Mouse (Mus musculus) heart, postnatal 4 days (tissue): ENCODE data around the gene Rtbdn. TPM values are rescaled to one million over a fixed set of nuclear protein-coding genes. Genes with fewer than 3 reads are reported as not detected.

ENCODE experiments used
- DNase-seq: peaks from one replicate; pipeline ENCODE4 v3.0.0; 2021
- total RNA-seq, 2 experiments: library from RNA; stranded (reverse); gene quantifications; 2 replicates each; pipeline ENCODE4 v1.2.3; 2021

Gene Rtbdn
- total RNA-seq, 2 experiments from 2014 or later, result not detected

DNA sequence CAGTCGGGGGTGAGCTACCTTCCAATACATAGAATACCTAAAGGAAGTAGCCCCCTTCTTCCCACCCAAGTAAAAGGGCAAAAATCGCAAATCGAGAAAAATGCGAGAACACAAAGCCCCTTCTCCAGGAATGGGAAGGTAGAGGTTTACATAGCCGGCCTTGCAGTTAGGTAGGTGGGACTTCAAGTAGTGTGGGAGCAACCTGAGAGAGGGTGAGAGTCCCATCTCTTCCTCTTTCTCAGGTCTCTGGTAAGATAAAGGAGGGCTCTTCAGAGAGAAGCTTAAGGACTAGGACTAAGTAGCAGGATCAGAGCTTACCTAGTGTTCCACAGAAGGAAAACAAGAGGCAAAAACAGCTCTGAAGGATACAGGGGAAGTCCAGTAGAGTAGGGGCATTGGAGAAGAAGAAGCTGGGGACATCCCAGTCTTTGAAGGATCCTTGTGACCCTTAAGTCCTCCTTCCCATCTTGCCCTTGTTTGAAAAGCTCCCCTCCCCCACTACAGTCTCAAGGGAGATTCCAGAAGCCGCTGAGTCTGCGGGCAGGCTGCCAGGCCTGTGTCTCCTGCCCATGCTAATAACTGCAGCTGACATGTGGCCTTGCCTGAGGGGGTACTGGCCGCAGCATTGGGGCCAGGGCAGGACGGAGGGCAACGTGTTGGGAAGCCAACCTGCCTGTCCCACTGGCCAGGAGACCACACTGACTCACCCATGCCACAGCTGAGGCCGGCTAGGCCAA, 34.0 kb downstream of the Rtbdn start:
- peak; percentile 86 for DNase-seq

DNA sequence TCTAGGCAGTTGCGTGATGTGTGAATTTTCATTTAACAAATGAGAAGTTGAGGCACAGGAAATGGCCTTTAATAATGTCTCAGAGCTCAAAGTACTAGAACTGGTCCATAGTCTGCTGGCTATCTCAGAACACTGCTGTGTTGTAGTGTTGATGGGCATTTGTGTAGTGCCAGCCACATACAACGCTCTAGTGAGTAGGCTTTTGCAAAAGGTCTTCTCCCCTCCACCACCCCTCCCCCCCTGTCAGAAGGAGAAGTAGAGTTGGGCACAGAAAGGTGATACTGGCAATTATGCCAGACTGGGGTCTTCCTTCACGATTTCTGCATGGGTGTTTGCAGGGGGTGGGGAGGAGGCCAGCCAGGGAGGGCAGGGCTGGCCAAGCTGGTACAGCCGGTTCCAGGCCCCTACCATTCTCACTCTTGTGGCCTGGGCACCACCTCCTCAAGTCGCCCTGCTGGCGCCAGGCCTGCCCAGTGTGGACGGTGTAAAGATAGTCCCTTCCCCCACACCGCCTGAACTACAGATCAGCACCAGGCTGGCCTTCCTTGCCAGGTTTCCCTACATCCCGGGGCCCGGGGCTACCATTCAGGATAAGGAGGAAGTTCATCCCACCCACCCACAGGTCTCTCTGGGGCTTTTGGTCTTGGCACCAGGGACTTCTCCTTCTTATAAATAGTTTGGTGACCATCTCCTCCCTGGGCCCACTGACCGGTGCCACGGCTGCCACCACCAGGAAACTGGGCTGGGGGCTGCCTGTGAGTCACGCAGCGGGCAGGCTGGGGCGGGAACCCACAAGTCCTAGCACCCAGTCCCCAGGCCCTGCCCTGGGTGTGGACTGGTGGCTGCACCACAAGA, 35.1 kb downstream of the Rtbdn start:
- DNase-seq, result peak; percentile 13

DNA sequence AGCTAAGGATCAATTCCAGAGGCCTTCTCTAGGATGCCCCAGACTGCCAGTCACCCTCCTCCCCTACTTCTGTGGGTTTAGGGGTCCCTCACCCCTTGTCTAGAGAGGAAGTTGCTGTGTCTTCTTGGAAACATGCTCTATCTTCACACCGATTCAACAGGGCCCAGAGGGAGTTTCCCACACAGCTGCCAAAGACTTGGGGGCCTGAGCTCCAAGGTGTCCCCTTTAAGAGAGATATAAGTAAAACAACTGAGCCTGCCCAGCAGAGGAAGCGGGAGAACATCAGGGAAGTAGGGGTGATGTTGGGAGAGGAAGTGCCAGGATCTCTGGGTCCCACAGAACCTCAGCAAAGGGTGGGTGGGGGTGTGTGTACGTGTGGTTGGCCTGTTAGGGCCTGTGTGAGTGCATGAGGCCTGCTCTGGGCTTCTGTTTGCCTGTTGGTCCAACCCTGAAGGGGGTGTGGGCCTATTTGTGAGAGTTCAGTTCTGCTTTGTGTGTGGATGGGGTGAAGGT, 35.8 kb downstream of the Rtbdn start:
- DNase-seq, result no peak

DNA sequence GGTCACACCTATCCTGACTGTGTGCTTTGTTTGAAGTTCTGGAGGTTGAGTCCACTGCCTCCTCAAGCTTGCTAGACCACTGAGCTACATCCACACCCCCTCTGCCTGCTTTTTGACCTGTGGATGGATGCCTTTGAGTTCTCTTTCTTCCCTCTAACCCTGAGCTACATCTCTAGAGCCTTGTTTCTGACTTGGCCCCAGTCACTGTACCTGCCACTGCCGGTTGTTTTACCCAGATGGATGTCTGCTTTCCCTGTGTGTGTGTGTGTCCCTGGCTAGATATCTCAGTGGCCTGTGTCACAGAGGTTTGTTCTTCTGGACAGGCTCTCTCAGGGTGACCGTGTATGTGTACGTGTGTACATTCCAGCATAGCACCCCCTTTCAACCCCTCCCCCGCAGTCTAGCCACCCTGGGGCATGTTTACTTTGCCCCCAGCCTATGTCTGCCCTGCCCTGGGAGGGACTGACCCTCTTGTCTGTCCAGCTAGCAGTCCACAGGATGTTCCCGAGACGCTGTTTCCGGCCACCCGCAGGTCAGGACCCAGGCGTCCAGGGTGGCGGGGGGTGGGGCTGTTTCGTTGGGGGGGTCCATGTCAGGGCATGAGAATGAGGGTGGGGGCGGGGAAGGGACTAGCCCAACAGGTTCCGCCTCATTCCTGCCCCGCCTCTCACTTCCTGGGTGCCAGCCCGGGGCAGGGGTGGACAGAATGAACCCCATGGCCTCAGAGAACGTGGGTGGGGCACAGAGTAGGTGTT, 37.7 kb downstream of the Rtbdn start:
- peak; percentile 48 for DNase-seq

DNA sequence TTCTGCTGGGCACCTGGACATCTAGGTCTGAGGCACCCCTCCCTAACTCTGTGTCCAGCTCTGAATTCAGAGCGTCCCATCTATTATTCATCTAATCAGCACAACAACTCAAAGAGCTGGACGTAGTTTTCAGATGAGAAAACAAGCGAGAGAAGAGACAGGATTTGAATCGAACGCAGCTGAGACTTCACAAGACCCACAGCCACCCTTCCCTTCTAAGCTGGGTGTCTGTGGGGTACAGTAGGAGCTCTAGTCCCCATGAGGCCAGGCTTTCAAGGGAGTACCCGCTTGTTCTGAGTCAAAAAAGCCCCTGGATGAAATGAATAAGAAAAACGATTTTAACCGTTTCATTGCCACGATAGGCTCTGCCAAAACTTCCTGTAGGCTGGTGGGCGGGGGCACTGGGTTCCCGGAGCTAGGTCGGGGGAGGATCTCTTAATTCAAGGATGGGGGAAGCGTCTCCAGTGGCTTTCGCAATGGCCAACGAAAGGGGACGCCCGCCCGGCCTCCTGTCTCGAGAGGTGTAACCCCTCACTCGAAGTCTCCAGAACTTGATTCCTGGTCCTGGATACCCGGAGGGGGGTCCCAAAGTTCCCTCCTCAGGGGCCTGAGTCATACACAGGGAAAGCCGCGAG, 38.4 kb downstream of the Rtbdn start:
- no peak for DNase-seq

DNA sequence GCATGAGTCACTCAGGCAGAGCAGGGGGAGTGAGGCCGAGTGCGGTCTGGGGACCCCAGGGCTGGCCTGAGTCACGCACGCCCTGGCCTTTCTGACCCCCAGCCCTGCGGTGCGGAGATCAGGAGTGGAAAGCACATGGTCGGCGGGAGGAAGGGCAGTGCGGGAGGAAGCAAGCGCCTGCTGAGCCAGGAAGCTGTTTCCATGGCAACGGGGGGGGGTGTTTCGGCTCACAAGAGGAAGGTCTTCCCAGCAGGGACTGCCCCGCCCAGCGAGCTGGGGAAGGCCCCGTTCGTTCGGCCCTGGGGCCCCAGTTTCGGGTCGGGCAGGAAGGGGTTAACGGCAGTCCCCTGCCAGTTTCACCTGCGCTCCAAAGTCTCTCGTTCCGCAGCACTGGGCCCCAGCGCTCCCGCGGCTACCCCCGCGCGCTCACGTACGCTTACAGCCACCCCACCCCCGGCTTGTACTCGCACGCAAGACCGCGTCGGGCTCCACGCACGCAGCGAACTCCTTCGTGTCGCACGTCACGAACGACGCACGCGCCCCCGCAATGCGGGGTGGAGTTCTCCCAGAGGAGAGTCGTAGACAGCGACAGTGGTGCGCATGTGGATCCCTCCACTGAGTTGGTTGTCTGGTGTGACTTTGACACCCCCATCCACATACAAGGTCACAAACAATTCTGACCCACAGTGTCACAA, 39.0 kb downstream of the Rtbdn start:
- DNase-seq, result peak; percentile 89

DNA sequence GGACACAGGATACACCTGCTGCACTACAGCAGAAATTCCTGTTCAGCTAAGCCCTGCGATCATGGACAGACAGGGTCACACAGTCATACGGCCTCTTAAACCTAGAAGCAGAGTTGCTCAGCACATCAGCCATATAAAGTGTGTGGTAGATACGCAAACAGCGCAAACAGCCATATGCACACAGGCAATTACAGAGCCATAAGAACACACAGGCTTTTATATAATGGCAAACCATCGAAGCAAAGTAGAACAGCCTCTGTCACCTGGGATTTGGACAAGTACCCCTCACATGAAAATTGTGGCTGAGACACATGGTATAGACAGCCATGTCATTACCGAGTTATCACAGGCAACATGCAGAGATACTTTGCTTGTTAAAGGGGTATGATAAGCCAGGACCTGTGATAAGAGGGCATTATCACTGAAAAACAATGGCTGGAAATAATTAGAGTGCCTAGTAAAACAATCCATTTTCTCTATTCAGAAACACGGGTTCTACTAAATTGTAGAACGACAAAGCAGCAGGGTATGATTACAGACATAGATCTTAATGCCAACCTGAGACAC, 39.7 kb downstream of the Rtbdn start:
- DNase-seq, result no peak

DNA sequence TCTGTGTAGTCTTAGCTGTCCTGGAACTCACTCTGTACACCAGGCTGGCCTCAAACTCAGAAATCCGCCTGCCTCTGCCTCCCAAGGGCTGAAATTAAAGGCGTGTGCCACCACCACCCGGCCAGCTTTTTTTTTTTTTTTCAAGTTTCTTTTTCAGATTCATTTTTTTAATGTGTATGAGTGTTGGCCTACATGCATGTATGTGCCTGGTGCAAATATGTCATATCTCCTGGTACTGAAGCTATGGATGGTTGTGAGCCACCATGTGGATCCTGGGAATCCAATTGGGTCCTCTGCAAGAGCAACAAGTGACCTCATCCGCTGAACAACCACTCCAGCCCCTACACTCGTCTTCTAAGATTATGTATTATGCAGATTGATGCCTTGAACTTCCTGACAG, 40.6 kb downstream of the Rtbdn start:
- DNase-seq, result no peak

DNA sequence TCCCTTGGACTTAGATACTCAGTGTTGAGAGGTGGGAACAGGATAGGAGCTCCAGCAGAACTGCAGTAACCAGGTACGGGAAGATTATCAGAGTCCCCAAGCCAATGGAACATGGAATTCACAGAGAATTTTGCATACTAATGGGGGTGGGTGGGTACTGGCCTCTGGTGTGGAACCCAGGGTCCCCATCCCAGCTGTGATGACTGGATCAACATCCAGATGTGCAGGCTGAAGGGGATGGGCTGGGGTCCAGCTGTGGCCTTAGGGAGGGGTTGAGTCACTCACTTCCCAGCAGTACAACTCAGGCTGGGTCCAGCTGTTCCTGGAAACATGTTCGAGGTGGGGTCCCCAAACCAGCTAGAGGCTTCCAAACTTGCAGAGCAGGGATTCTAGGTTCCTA, 41.1 kb downstream of the Rtbdn start:
- DNase-seq, result peak; percentile 65

DNA sequence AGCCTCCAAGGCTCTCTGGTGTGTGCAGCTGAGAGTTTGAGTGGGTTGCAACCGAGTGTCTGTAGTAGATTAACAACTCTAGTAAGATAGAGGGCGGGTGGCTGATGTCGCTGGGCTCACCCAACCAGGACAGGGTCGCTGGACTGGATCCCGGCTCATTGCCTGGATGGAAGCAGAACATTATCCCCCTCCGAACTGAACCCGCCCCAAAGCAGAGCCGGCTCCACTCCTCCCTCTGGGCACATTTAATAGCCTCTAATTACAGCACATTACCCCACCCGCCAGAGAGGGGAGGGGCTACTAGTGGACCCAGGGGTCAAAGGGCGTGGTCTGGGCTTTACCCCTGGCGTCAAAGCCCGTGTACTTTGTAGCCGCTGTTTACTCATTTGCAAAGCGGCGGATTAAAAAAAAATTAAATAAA, 42.5 kb downstream of the Rtbdn start:
- peak; percentile 57 for DNase-seq

DNA sequence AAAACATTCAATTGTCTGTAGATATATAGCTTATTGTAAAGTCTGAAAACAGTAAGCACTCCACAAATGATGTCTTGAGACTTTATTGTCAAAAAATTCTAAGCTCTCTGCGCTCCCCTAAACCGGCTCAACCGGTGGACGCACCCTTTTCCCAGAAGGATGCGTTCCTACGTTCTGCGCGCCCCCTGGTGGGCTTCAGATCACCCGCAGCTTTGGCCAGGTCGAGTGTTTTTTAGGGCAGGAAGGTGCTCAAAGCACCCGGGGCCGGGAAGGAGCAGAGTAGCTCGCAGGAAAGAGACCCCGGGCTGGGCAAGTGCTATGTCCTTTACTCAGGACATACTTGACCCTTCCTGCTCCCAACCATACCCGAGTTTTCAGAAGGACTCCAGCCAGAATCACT, 43.0 kb downstream of the Rtbdn start:
- peak; percentile 97 for DNase-seq

DNA sequence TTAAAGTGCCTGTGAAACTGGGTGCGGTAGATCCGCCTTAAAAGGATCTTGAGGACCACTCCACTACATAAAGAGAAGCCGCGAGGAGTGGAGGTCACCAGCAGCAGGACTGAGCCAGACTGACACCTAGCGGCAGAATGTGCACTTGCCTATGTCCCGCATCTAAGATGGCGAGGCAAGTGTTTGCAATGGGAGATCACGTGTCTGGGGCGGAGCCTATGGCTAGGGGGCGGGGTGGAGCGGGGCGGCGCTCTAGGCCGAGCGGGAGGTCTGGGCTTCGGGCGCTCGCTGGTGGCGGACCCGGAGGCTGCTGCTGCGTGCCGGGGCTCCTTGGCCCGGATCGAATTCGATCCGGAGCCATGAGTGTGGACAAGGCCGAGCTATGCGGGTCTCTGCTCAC, 43.6 kb downstream of the Rtbdn start, which contains the start of gene Hook2:
TSS of gene Hook2 (plus strand) at position 255 of the 400 bp plus-strand sequence.
- peak; percentile 99 for DNase-seq

DNA sequence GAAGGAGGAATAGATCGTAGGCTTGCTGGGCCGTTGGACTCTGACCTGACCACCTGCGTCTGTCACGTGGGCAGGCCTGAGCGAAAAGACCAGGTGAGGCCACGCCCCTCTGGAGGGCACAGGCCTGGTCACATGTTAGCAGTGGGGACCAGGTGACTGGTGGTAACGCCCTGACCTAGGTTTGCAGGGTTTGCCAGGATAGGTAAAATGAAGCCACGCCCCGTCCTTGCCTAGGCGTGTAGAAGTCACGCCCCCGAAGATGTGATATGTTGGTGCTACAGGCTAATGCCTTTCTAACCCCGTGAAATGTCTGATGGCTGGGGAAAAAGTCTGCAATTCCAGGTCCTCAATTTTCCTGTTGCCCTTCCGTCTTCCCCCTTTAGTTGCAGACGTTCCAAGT, 44.0 kb downstream of the Rtbdn start:
- peak; percentile 42 for DNase-seq

DNA sequence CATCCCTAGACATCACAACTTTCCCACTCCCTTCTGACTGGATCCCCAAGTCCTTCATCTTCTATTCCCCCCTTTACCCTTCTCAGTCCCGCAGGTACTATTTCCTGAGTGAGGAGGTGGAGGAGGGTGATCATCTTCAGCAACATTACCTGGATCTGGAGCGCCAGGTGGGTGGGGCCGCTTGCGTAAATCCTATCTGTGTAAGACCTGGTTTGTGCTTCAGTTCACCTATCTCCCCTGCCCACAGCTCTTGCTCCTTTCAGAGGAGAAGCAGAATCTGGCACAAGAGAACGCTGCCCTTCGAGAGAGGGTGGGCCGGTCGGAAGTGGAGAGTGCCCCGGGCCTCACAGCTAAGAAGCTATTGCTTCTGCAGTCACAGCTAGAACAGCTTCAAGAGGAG, 47.6 kb downstream of the Rtbdn start:
- DNase-seq, result no peak

DNA sequence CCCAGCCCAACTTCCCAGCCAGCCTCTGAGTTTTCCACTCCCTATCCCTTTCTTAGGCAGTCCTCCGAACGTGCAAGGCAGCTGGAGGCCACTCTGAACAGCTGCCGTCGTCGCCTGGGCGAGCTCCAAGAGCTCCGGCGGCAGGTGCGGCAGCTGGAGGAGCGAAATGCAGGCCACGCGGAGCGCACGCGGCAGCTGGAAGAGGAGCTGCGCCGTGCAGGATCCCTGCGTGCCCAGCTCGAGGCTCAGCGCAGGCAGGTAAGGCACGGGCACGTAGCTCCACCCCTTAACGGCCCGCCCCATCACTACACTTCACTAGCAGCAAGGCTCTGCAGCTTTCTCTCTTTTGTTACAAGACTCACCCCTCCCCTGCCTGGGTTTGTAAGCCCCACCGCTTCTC, 48.9 kb downstream of the Rtbdn start:
- no peak for DNase-seq

DNA sequence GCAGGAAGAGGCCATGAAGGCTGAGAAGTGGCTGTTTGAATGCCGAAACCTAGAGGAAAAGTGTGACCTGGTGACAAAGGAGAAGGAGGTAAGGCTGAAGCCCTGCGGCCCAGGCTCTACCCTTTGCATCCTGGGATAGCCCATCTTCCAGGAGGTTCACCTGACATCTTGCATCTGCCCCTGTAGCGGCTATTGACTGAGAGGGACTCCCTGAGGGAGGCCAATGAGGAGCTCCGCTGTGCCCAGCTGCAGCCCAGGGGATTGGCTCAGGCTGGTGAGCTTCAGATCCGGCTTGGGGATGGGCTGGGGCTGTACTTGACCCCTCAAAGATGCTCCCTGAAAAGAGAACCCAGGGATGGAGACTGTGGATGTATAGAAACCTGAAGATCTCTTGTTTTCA, 50.2 kb downstream of the Rtbdn start:
- no peak for DNase-seq

DNA sequence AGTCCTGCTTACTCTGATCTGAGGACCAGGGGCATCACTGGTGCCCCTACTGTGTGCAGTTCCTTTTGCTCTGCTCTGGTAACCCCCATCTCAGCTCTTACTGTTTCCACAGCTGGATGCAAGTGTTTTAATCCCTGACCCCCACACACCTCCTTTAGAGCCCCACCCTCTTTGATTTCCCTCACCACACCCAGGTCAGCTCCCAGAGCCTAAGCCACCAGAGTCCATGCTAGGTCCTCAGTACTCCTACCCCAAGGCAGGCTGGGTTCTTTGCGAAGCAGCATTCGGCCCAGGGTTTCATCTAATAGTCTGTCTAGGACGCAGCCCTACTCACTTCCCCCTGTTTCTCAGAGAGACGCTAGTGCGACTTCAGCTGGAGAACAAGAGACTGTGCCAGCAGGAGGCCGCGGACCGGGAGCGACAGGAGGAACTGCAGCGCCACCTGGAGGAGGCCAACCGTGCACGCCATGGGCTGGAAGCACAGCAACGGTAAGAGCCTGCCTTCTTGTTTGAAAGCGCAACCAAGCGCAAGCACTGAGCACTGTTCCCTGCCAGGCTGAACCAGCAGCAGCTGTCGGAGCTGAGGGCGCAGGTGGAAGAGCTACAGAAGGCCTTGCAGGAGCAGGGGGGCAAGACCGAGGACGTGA, 51.0 kb downstream of the Rtbdn start:
- DNase-seq, result peak; percentile 94
